Mouse (Mus musculus) megakaryocyte, embryonic 14.5 days (primary cell): ENCODE results near the gene Itprip.

ENCODE experiments used
- FLI1 ChIP-seq: IDR thresholded peaks from 2 replicates; pipeline ENCODE4 v1.6.1; 2012; ENCODE audit warnings: low read length, inconsistent platforms, mixed read lengths
- GATA1 ChIP-seq: IDR thresholded peaks from 3 replicates; pipeline ENCODE4 v1.6.1; 2012; ENCODE audit warnings: mixed read lengths, low read length, inconsistent platforms, borderline replicate concordance

GRCm38 (mm10) chr19:47862581-47862980, 56.5 kb downstream of the Itprip start:
- TF ChIP-seq GATA1 (no peak), FLI1 (no peak)
